Mouse (Mus musculus): ENCODE data around the gene Arf4.

Gene Arf4

GRCm38 (mm10) chr14:26637851-26638707 is at the start of gene Arf4:
Arf4 (plus strand) TSS chr14:26638074.
- peak; percentile 100 for DNase-seq

- DNase-seq = no peak
Measured at GRCm38 (mm10) chr14:26591353-26591752, 46.5 kb upstream of the Arf4 start.

- no peak for DNase-seq
Measured at GRCm38 (mm10) chr14:26593281-26593895, 44.5 kb upstream of the Arf4 start.

GRCm38 (mm10) chr14:26595167-26595566 is 42.7 kb upstream of the Arf4 start:
- DNase-seq = no peak

- DNase-seq = no peak
Measured at GRCm38 (mm10) chr14:26595695-26596365, 42.0 kb upstream of the Arf4 start.

- DNase-seq = no peak
Measured at GRCm38 (mm10) chr14:26605354-26605753, 32.5 kb upstream of the Arf4 start.

- DNase-seq = no peak
Measured at GRCm38 (mm10) chr14:26609674-26610073, 28.2 kb upstream of the Arf4 start.

GRCm38 (mm10) chr14:26610689-26611088 is 27.2 kb upstream of the Arf4 start:
- no peak for DNase-seq

GRCm38 (mm10) chr14:26625301-26625700 is 12.6 kb upstream of the Arf4 start:
- no peak for DNase-seq

- DNase-seq = no peak
Measured at GRCm38 (mm10) chr14:26626605-26627140, 11.2 kb upstream of the Arf4 start.

- peak; percentile 67 for DNase-seq
Measured at GRCm38 (mm10) chr14:26637025-26637850, 636 bp upstream of the Arf4 start.

GRCm38 (mm10) chr14:26638708-26639084 is 822 bp downstream of the Arf4 start:
- peak; percentile 65 for DNase-seq

GRCm38 (mm10) chr14:26639251-26639650 is 1.4 kb downstream of the Arf4 start:
- DNase-seq = peak; percentile 27

- peak; percentile 45 for DNase-seq
Measured at GRCm38 (mm10) chr14:26639961-26640360, 2.1 kb downstream of the Arf4 start.

- no peak for DNase-seq
Measured at GRCm38 (mm10) chr14:26643006-26643624, 5.2 kb downstream of the Arf4 start.

GRCm38 (mm10) chr14:26645989-26646650 is 8.2 kb downstream of the Arf4 start:
- no peak for DNase-seq

- no peak for DNase-seq
Measured at GRCm38 (mm10) chr14:26647811-26648210, 9.9 kb downstream of the Arf4 start.

- DNase-seq = no peak
Measured at GRCm38 (mm10) chr14:26651901-26652300, 14.0 kb downstream of the Arf4 start.

GRCm38 (mm10) chr14:26658178-26658577 is 20.3 kb downstream of the Arf4 start:
- DNase-seq = no peak

GRCm38 (mm10) chr14:26660233-26660632 is 22.4 kb downstream of the Arf4 start:
- DNase-seq = no peak

GRCm38 (mm10) chr14:26662016-26662415 is 24.1 kb downstream of the Arf4 start:
- no peak for DNase-seq

GRCm38 (mm10) chr14:26662488-26662887 is 24.6 kb downstream of the Arf4 start:
- no peak for DNase-seq

All from cerebellum, adult 9-11 months (tissue).